In genomic region chr10:41189392-41189791, GRCm38 (mm10) we compare ENCODE assay signal across 14 mouse cellular contexts.
DNase-seq lines count a peak whose midpoint lies in the region; ATAC-seq lines count a peak whose summit lies in the region.
"Had no signal": no experiment of that assay in that cellular context is flagged by ENCODE, and none has a peak within 500 bp of the region (broad histone marks: within the 10 kb centered on the region; RNA-seq: fewer than 3 reads in every experiment).

No protein-coding gene starts in this region.

- H3K9ac ChIP-seq in liver, embryonic 15.5 days = peak overlapping the region; percentile 44
- H3K9ac ChIP-seq in forebrain, embryonic 11.5 days (ENCODE audit: low read length) = no peak overlapping the region
- H3K9ac ChIP-seq: forebrain, postnatal 0 days; hindbrain, embryonic 14.5 days had no signal

- H3K27me3 ChIP-seq in liver, embryonic 15.5 days = no peaks in the 10 kb centered on the region
- H3K27me3 ChIP-seq in forebrain, embryonic 11.5 days (ENCODE audit: control insufficient read depth, insufficient read depth, low read length) = no peaks in the 10 kb centered on the region

- no peaks in the 10 kb centered on the region for H3K9me3 ChIP-seq in liver, embryonic 15.5 days (replicated peaks)
- H3K9me3 ChIP-seq in forebrain, embryonic 11.5 days (ENCODE audit: control insufficient read depth, low read length) = no peaks in the 10 kb centered on the region

- peak; percentile 100 for ATAC-seq in erythroid progenitor cell, adult 5-6 weeks (replicated peaks; ENCODE audit: low FRiP score, poor library complexity, severe bottlenecking)
- ATAC-seq in liver, embryonic 15.5 days (ENCODE audit: insufficient read depth) = peak; percentile 100
- ATAC-seq in forebrain, embryonic 11.5 days (replicated peaks; ENCODE audit: low FRiP score) = no peak
- ATAC-seq: forebrain, postnatal 0 days had no signal

- peaks cover 31% of the 10 kb centered on the region for H3K4me1 ChIP-seq in liver, embryonic 15.5 days (replicated peaks)
- H3K4me1 ChIP-seq in forebrain, embryonic 11.5 days (replicated peaks; ENCODE audit: control insufficient read depth, insufficient read depth, low read length) = no peaks in the 10 kb centered on the region

- 32% methylated on average over 3 of the region's 3 CpGs for WGBS in liver, embryonic 15.5 days (ENCODE audit: insufficient replicate concordance)
- WGBS in forebrain, embryonic 11.5 days = 81% methylated on average over 3 of the region's 3 CpGs

- no peak overlapping the region for H3K4me3 ChIP-seq in liver, embryonic 15.5 days (replicated peaks)
- H3K4me3 ChIP-seq in forebrain, embryonic 11.5 days (ENCODE audit: low read depth, low read length) = no peak overlapping the region

- peak overlapping the region; percentile 34 for H3K4me2 ChIP-seq in liver, embryonic 15.5 days
- H3K4me2 ChIP-seq in forebrain, embryonic 11.5 days (ENCODE audit: low read depth, low read length, severe bottlenecking) = no peak overlapping the region
- H3K4me2 ChIP-seq: hindbrain, embryonic 14.5 days had no signal

- DNase-seq in spleen, adult 12 weeks (ENCODE audit: low spot score) = peak; percentile 42
- DNase-seq in spleen, postnatal 14 days (ENCODE audit: low spot score in 2 of 2) = no peak
- no peak for DNase-seq in cerebellum, postnatal 4 days (ENCODE audit: low spot score in 2 of 2)
- no peak for DNase-seq in forebrain, embryonic 11.5 days (ENCODE audit: low spot score)
- no peak for DNase-seq in lung, adult 18-20 months
- DNase-seq: cerebellum, adult 11 months; cerebellum, postnatal 14 days; forebrain, postnatal 0 days; kidney, adult 11 months; kidney, postnatal 10 days; thymus, adult 18-20 months had no signal

- peak overlapping the region; percentile 90 for H3K27ac ChIP-seq in liver, embryonic 15.5 days (replicated peaks)
- H3K27ac ChIP-seq in forebrain, embryonic 11.5 days (ENCODE audit: low read depth, low read length) = no peak overlapping the region
- H3K27ac ChIP-seq: hindbrain, embryonic 14.5 days had no signal

- no peaks in the 10 kb centered on the region for H3K36me3 ChIP-seq in liver, embryonic 15.5 days (replicated peaks)
- no peaks in the 10 kb centered on the region for H3K36me3 ChIP-seq in forebrain, embryonic 11.5 days (ENCODE audit: control insufficient read depth, insufficient read depth, low read length)
